Mouse (Mus musculus) MEL (cell line): ENCODE measurements around the gene Ctnnbl1. TPM values are rescaled to one million over a fixed set of nuclear protein-coding genes. Genes with fewer than 3 reads are reported as not detected.

Experiments
- DNase-seq: peaks from one replicate; pipeline ENCODE4 v3.0.0; 2011; ENCODE audit warnings: low read depth, low spot score
- H3K27ac ChIP-seq: 2 replicates; pipeline ENCODE4 v1.5.1; 2012; ENCODE audit warnings: low read depth, mild to moderate bottlenecking, control low read depth, low read length, moderate library complexity; ENCODE audit not compliant: control insufficient read depth
- H3K27me3 ChIP-seq, 2 experiments: fragments of 150-350 bp in 1 of 2; sonication (generic) in 1 of 2; 2 replicates each; pipeline ENCODE4 v1.6.1; 2012; ENCODE audit warnings: low read length in 2 of 2, mild to moderate bottlenecking in 2 of 2, improper control_type of control experiment in 1 of 2, moderate library complexity in 1 of 2; ENCODE audit not compliant: insufficient read depth in 2 of 2, control insufficient read depth in 1 of 2
- H3K36me3 ChIP-seq, 2 experiments: 2 replicates each; pipeline ENCODE4 v1.6.1; 2012 to 2014; ENCODE audit warnings: low read length in 2 of 2, improper control_type of control experiment in 1 of 2, inconsistent platforms in 1 of 2, mild to moderate bottlenecking in 1 of 2; ENCODE audit not compliant: insufficient read depth in 2 of 2, control insufficient read depth in 1 of 2
- H3K4me1 ChIP-seq, 2 experiments: fragments of 150-350 bp in 1 of 2; sonication (generic) in 1 of 2; 2 replicates each; pipeline ENCODE4 v1.6.1; 2012; ENCODE audit warnings: low read length in 2 of 2, improper control_type of control experiment in 1 of 2, mild to moderate bottlenecking in 1 of 2; ENCODE audit not compliant: insufficient read depth in 2 of 2, control insufficient read depth in 1 of 2
- H3K4me3 ChIP-seq, 2 experiments: fragments of 150-350 bp in 1 of 2; sonication (generic) in 1 of 2; 2 replicates each; pipeline ENCODE4 v1.5.1; 2012; ENCODE audit warnings: low read depth in 2 of 2, low read length in 2 of 2, mild to moderate bottlenecking in 2 of 2, moderate library complexity in 2 of 2, control low read depth in 1 of 2, improper control_type of control experiment in 1 of 2; ENCODE audit not compliant: control insufficient read depth in 1 of 2, insufficient read depth in 1 of 2
- H3K79me2 ChIP-seq: 2 replicates; pipeline ENCODE4 v1.6.1; 2012; ENCODE audit warnings: mild to moderate bottlenecking, low read length, moderate library complexity; ENCODE audit not compliant: control insufficient read depth, poor library complexity, insufficient read depth
- H3K9ac ChIP-seq: 2 replicates; pipeline ENCODE4 v1.6.1; 2012; ENCODE audit warnings: low read depth, mild to moderate bottlenecking, control low read depth, low read length, moderate library complexity; ENCODE audit not compliant: control insufficient read depth, poor library complexity, severe bottlenecking
- H3K9me3 ChIP-seq: fragments of 150-350 bp; sonication (generic); replicated peaks from 2 replicates; pipeline ENCODE4 v1.6.1; 2012; ENCODE audit warnings: mild to moderate bottlenecking, low read length, improper control_type of control experiment, moderate library complexity; ENCODE audit not compliant: insufficient read depth
- BHLHE40 ChIP-seq: IDR thresholded peaks from 2 replicates; pipeline ENCODE4 v1.6.1; 2012; ENCODE audit warnings: low read depth, mild to moderate bottlenecking, inconsistent platforms, low read length, improper control_type of control experiment, borderline replicate concordance
- CHD1 ChIP-seq: IDR thresholded peaks from 2 replicates; pipeline ENCODE4 v1.6.1; 2012; ENCODE audit warnings: low read depth, mild to moderate bottlenecking, inconsistent platforms, low read length, improper control_type of control experiment
- CTCF ChIP-seq, 3 experiments: IDR thresholded peaks in 2 of 3; conservative IDR thresholded peaks in 1 of 3; 2 replicates each; pipeline ENCODE4 v1.5.1; 2011 to 2012; ENCODE audit warnings: low read length in 3 of 3, low read depth in 2 of 3, mild to moderate bottlenecking in 2 of 3, improper control_type of control experiment in 1 of 3, inconsistent platforms in 1 of 3, mixed read lengths in 1 of 3, moderate library complexity in 1 of 3; ENCODE audit not compliant: control insufficient read depth in 1 of 3, insufficient read depth in 1 of 3, poor library complexity in 1 of 3, severe bottlenecking in 1 of 3
- E2F4 ChIP-seq: IDR thresholded peaks from 2 replicates; pipeline ENCODE4 v1.6.1; 2011; ENCODE audit warnings: low read depth, low read length, improper control_type of control experiment, borderline replicate concordance
- GABPA ChIP-seq: IDR thresholded peaks from 2 replicates; pipeline ENCODE4 v1.6.1; 2012; ENCODE audit warnings: low read depth, mild to moderate bottlenecking, inconsistent platforms, low read length, improper control_type of control experiment, moderate library complexity
- JUND ChIP-seq: IDR thresholded peaks from 2 replicates; pipeline ENCODE4 v1.6.1; 2011; ENCODE audit warnings: low read depth, mild to moderate bottlenecking, improper control_type of control experiment, low read length
- KAT2A ChIP-seq: conservative IDR thresholded peaks from 2 replicates; pipeline ENCODE4 v1.6.1; 2012; ENCODE audit warnings: low read depth, low read length, improper control_type of control experiment, inconsistent platforms
- MAFK ChIP-seq: IDR thresholded peaks from 2 replicates; pipeline ENCODE4 v1.6.1; 2011; ENCODE audit warnings: low read depth, mild to moderate bottlenecking, low read length, improper control_type of control experiment, borderline replicate concordance
- MAZ ChIP-seq: IDR thresholded peaks from 2 replicates; pipeline ENCODE4 v1.6.1; 2012; ENCODE audit warnings: low read depth, mild to moderate bottlenecking, inconsistent platforms, low read length, improper control_type of control experiment
- MXI1 ChIP-seq: IDR thresholded peaks from 2 replicates; pipeline ENCODE4 v1.6.1; 2011; ENCODE audit warnings: mild to moderate bottlenecking, low read depth, low read length, improper control_type of control experiment
- MYB ChIP-seq: IDR thresholded peaks from 2 replicates; pipeline ENCODE4 v1.6.1; 2011; ENCODE audit warnings: mild to moderate bottlenecking, low read depth, low read length, improper control_type of control experiment
- MYC ChIP-seq: IDR thresholded peaks from 2 replicates; pipeline ENCODE4 v1.6.1; 2011; ENCODE audit warnings: low read depth, mild to moderate bottlenecking, low read length, improper control_type of control experiment, moderate library complexity
- NELFE ChIP-seq: IDR thresholded peaks from 2 replicates; pipeline ENCODE4 v1.6.1; 2011; ENCODE audit warnings: low read depth, low read length, improper control_type of control experiment
- NRF1 ChIP-seq: IDR thresholded peaks from 2 replicates; pipeline ENCODE4 v1.6.1; 2014; ENCODE audit warnings: low read depth, mild to moderate bottlenecking, inconsistent platforms, low read length, improper control_type of control experiment, moderate library complexity; ENCODE audit not compliant: poor library complexity, insufficient read depth, severe bottlenecking
- POLR2A ChIP-seq, 2 experiments: IDR thresholded peaks; 2 replicates each; pipeline ENCODE4 v1.6.1; 2011 to 2012; ENCODE audit warnings: low read length in 2 of 2, mild to moderate bottlenecking in 2 of 2, control low read depth in 1 of 2, improper control_type of control experiment in 1 of 2, low read depth in 1 of 2, moderate library complexity in 1 of 2; ENCODE audit not compliant: control insufficient read depth in 1 of 2, insufficient read depth in 1 of 2, poor library complexity in 1 of 2
- RCOR1 ChIP-seq: IDR thresholded peaks from 2 replicates; pipeline ENCODE4 v1.6.1; 2012; ENCODE audit warnings: low read depth, mild to moderate bottlenecking, inconsistent platforms, low read length, improper control_type of control experiment
- SIN3A ChIP-seq: IDR thresholded peaks from 2 replicates; pipeline ENCODE4 v1.6.1; 2012; ENCODE audit warnings: low read length, improper control_type of control experiment, inconsistent platforms
- SMC3 ChIP-seq: IDR thresholded peaks from 2 replicates; pipeline ENCODE4 v1.6.1; 2011; ENCODE audit warnings: low read depth, low read length, improper control_type of control experiment
- TCF12 ChIP-seq: IDR thresholded peaks from 2 replicates; pipeline ENCODE4 v1.6.1; 2014; ENCODE audit warnings: low read depth, mild to moderate bottlenecking, inconsistent platforms, low read length, improper control_type of control experiment, moderate library complexity
- UBTF ChIP-seq: IDR thresholded peaks from 2 replicates; pipeline ENCODE4 v1.6.1; 2012; ENCODE audit warnings: low read depth, mild to moderate bottlenecking, inconsistent platforms, low read length, improper control_type of control experiment, moderate library complexity, borderline replicate concordance; ENCODE audit not compliant: insufficient read depth
- USF1 ChIP-seq: IDR thresholded peaks from 2 replicates; pipeline ENCODE4 v1.6.1; 2014; ENCODE audit warnings: low read depth, mild to moderate bottlenecking, inconsistent platforms, low read length, improper control_type of control experiment, moderate library complexity
- USF2 ChIP-seq, 2 experiments: IDR thresholded peaks; 2 replicates each; pipeline ENCODE4 v1.6.1; 2011 to 2012; ENCODE audit warnings: improper control_type of control experiment in 2 of 2, low read length in 2 of 2, borderline replicate concordance in 1 of 2, inconsistent platforms in 1 of 2, low read depth in 1 of 2, mild to moderate bottlenecking in 1 of 2; ENCODE audit not compliant: insufficient read depth in 1 of 2
- ZC3H11A ChIP-seq: IDR thresholded peaks from 2 replicates; pipeline ENCODE4 v1.6.1; 2012; ENCODE audit warnings: low read depth, mild to moderate bottlenecking, inconsistent platforms, low read length, improper control_type of control experiment
- ZMIZ1 ChIP-seq: IDR thresholded peaks from 2 replicates; pipeline ENCODE4 v1.6.1; 2012; ENCODE audit warnings: low read depth, mild to moderate bottlenecking, inconsistent platforms, low read length, improper control_type of control experiment, moderate library complexity
- ZNF384 ChIP-seq: IDR thresholded peaks from 2 replicates; pipeline ENCODE4 v1.6.1; 2012; ENCODE audit warnings: low read depth, mild to moderate bottlenecking, inconsistent platforms, low read length, improper control_type of control experiment
- polyA plus RNA-seq, 2 experiments: library from polyadenylated mRNA; stranded (reverse) in 1 of 2; unstranded in 1 of 2; fragments of >175 nt in 1 of 2; fragments of >200 nt in 1 of 2; gene quantifications; 2 replicates each; pipeline versions ENCODE4 v1.2.1 to v1.2.4; 2012; ENCODE audit warnings: low replicate concordance in 2 of 2, low read depth in 1 of 2; ENCODE audit not compliant: insufficient read length in 2 of 2, insufficient read depth in 1 of 2, missing spikeins in 1 of 2
- total RNA-seq: library from RNA; depleted of rRNA; stranded (reverse); fragments of 300-350 nt; gene quantifications from 2 replicates; pipeline ENCODE4 v1.2.3, GENCODE M21; 2012

Ctnnbl1 gene
- total and polyA plus RNA-seq, 3 experiments, result 60.7 to 61.7 TPM; not detected in 1

DNA sequence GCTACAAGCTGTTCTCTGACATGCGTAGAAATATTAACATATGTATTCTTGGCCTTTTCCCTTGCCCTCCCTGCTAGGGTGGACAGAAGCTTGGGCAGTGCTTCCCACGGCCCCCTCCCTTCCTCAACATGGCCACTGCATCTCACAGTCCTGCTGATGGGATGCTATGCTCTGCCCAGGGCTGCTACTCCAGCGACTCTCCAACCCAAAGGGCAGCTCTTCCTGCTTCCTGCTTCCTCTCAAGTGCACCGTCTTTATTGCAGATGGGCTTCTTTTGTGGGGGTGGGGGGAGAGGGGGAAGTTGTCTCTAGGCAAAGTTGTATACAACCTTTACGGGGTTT lies 12.7 kb upstream of the Ctnnbl1 start:
- no peak overlapping the region for H3K9ac ChIP-seq
- peaks cover 0 to 1% of the 10 kb centered on the region in 2 experiments; a peak in 2 of 4 replicates for H3K27me3 ChIP-seq
- no peaks in the 10 kb centered on the region for H3K79me2 ChIP-seq
- H3K9me3 ChIP-seq, result no peaks in the 10 kb centered on the region
- DNase-seq, result no peak
- no peak overlapping the region for H3K4me3 ChIP-seq
- H3K27ac ChIP-seq, result no peak overlapping the region
- no peaks in the 10 kb centered on the region for H3K4me1 ChIP-seq
- no peaks in the 10 kb centered on the region for H3K36me3 ChIP-seq
- TF ChIP-seq ZNF384, result no peak
- TF ChIP-seq E2F4, result no peak
- no peak for TF ChIP-seq MAZ
- TF ChIP-seq BHLHE40, result no peak
- no peak for TF ChIP-seq SMC3
- TF ChIP-seq UBTF, result no peak
- no peak for TF ChIP-seq USF1
- no peak for TF ChIP-seq NELFE
- TF ChIP-seq RCOR1, result no peak
- no peak for TF ChIP-seq MAFK

DNA sequence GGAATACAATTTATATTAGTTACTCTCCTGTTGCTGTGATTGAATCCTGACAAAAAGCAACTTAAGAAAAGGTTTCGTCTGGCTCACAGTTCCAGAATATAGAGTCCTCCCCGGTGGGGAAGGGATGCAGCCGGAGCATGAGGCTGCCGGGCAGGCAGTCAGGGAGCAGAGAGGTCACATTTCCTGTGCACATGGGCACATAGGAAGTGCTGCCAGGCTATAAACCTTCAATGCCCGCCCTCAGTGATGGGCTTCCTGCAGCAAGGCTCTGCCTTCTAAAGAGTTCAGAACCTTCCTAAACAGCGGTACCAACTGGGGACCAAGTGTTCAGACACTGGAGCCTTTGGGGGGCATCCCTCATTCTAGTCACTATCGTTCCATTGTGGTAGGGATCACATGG lies 7.4 kb downstream of the Ctnnbl1 start:
- H3K27me3 ChIP-seq, result no peaks in the 10 kb centered on the region
- no peak overlapping the region for H3K4me3 ChIP-seq
- H3K79me2 ChIP-seq, result peaks cover 12% of the 10 kb centered on the region
- no peaks in the 10 kb centered on the region; a peak in 1 of 4 replicates for H3K36me3 ChIP-seq
- TF ChIP-seq MAZ (no peak), TCF12 (no peak), MXI1 (no peak), NRF1 (no peak), CTCF (IDR thresholded peaks at IDR 0.05 in 2 of 3, conservative IDR thresholded peaks at IDR 0.05 in 1 of 3; ENCODE audit: control insufficient read depth in 1 of 3, insufficient read depth in 1 of 3, low read depth in 2 of 3, low read length in 3 of 3, poor library complexity in 1 of 3, severe bottlenecking in 1 of 3) (no peak), MAFK (no peak), MYB (no peak), USF2 (IDR thresholded peaks at IDR 0.05; ENCODE audit: borderline replicate concordance in 1 of 2, insufficient read depth in 1 of 2, low read depth in 1 of 2, low read length in 2 of 2) (no peak), E2F4 (no peak), ZC3H11A (no peak), CHD1 (no peak), UBTF (no peak), SIN3A (no peak), ZMIZ1 (no peak), GABPA (no peak), JUND (no peak), POLR2A (IDR thresholded peaks at IDR 0.05; ENCODE audit: control insufficient read depth in 1 of 2, insufficient read depth in 1 of 2, low read depth in 1 of 2, low read length in 2 of 2, poor library complexity in 1 of 2) (no peak), MYC (no peak), NELFE (no peak), KAT2A (no peak)
- no peak overlapping the region for H3K27ac ChIP-seq
- H3K9me3 ChIP-seq, result no peaks in the 10 kb centered on the region
- DNase-seq, result no peak
- H3K4me1 ChIP-seq, result no peaks in the 10 kb centered on the region
- no peak overlapping the region for H3K9ac ChIP-seq
